Mouse (Mus musculus): ENCODE results near the gene Mvp.

DNA sequence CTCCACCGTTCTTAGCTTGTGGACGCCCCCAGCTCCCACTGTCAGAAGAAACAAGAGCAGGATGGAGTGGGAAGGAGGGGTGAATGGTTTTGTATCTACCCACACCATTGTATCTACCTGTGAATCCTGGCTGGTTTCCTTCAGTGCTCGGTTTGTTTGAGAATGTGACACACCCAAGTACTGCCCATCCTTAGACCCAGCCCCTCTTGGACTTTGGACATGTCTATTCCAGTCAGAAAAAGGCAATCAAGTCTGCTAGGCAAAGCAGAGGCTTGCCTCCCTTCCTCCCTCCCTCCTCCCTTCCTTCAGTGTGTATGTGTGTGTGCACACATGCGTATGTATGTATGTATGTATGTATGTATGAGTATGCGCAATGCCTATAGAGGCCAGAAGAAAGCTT lies 10.8 kb downstream of the Mvp start:
- TF ChIP-seq TAL1 (IDR thresholded peaks at IDR 0.05; ENCODE audit: low read length) (no peak), GATA1 (IDR thresholded peaks at IDR 0.05; ENCODE audit: low read length) (no peak)

Measured in erythroblast, embryonic 14.5 days (primary cell).